Mouse (Mus musculus) lung, postnatal 0 days (tissue): ENCODE measurements at regions not wholly inside any gene's neighbourhood (a gene's known extent, or its start where the extent isn't known, plus 50 kb on each side); places are given as distances from the start of the nearest gene placed in this dataset.

Source experiments
- CTCF ChIP-seq: IDR thresholded peaks from 2 replicates; pipeline ENCODE4 v1.5.1; 2016; ENCODE audit warnings: antibody characterized with exemption, mild to moderate bottlenecking
- EP300 ChIP-seq: IDR thresholded peaks from 2 replicates; pipeline ENCODE4 v1.6.1; 2016; ENCODE audit warnings: antibody characterized with exemption, mild to moderate bottlenecking, control low read depth

DNA sequence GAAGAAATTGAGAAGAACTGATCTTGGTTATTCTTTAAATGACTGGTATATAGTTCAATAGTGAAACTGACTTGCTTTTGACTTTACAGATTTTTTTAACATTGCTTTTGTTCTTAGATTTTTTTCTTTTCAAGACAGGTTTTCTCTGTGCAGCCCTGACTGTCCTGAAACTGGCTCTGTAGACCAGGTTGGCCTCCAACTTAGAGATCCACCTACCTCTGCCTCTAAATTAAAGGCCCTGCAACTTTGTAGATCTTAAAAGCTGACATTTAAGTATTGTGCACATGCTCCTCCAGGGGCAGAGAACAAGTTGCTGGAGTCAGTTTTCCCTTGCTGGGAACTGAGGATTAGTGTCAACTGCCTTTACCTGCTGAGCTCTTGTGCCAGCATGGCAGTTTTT, 132.6 kb upstream of the Impad1 start:
- TF ChIP-seq CTCF (no peak), EP300 (no peak)
